ENCODE assay signal across 8 mouse cellular contexts in genomic region chr5:114596604-114597003, GRCm38 (mm10). TPM values are rescaled to one million over a fixed set of nuclear protein-coding genes. Genes with fewer than 3 reads are reported as not detected.
A peak's percentile ranks its signal among the peaks of the same experiment; 100 is the strongest.
DNase-seq lines count a peak whose midpoint lies in the region; ATAC-seq lines count a peak whose summit lies in the region.

No protein-coding gene starts in this region.

- H3K9me3 ChIP-seq in hindbrain, embryonic 16.5 days (ENCODE audit: control insufficient read depth, low read length), result no peaks in the 10 kb centered on the region

- 0 out of 2 replicates have a peak overlapping the region, but pooled peaks have one; percentile 4 for H3K9ac ChIP-seq in hindbrain, embryonic 16.5 days (ENCODE audit: low read depth, low read length)

- no peak for ATAC-seq in hindbrain, embryonic 16.5 days

- 17% methylated on average over 10 of the region's 10 CpGs for WGBS in hindbrain, embryonic 16.5 days
- WGBS in macrophage (ENCODE audit: missing documents), result 22% methylated on average over 10 of the region's 10 CpGs

- no peak overlapping the region for H3K4me2 ChIP-seq in hindbrain, embryonic 16.5 days (ENCODE audit: low read length)

- H3K4me1 ChIP-seq in brown adipose tissue, adult 24 weeks (ENCODE audit: control insufficient read depth, insufficient read depth, insufficient read length, low read length), result peaks cover 36% of the 10 kb centered on the region
- peaks cover 40% of the 10 kb centered on the region for H3K4me1 ChIP-seq in hindbrain, embryonic 16.5 days (ENCODE audit: control insufficient read depth, insufficient read depth, low read depth, low read length)

- H3K36me3 ChIP-seq in hindbrain, embryonic 16.5 days (ENCODE audit: control insufficient read depth, insufficient read depth, low read length), result peaks cover 9% of the 10 kb centered on the region; the same call in 1 of the 2 replicates
- no peaks in the 10 kb centered on the region for H3K36me3 ChIP-seq in macrophage (ENCODE audit: inconsistent target)

- peak overlapping the region; percentile 32 for H3K27ac ChIP-seq in brown adipose tissue, adult 24 weeks (replicated peaks; ENCODE audit: low read depth, low read length)
- no peak overlapping the region; the same call in 1 of the 2 replicates for H3K27ac ChIP-seq in hindbrain, embryonic 16.5 days (ENCODE audit: low read depth, low read length)
- H3K27ac ChIP-seq in macrophage, result peak overlapping the region; percentile 93

- no peaks in the 10 kb centered on the region for H3K27me3 ChIP-seq in hindbrain, embryonic 16.5 days (replicated peaks; ENCODE audit: control insufficient read depth, insufficient read depth, low read length)

- no peak overlapping the region for H3K4me3 ChIP-seq in brown adipose tissue, adult 24 weeks (ENCODE audit: insufficient read depth, low read depth, low read length)
- no peak overlapping the region for H3K4me3 ChIP-seq in hindbrain, embryonic 16.5 days (ENCODE audit: low read length)
- no peak overlapping the region for H3K4me3 ChIP-seq in macrophage (ENCODE audit: inconsistent target)

- H3K79me2 ChIP-seq in macrophage (ENCODE audit: inconsistent target), result no peaks in the 10 kb centered on the region

- peak; percentile 78 for DNase-seq in embryo, embryonic 10 days (ENCODE audit: low spot score)
- DNase-seq in embryo, embryonic 9.5 days (ENCODE audit: extremely low spot score), result no peak
- DNase-seq in thymus, postnatal 36 days, result peak; percentile 69 to 81
- no peak for DNase-seq in left cerebral cortex, postnatal 25 days (ENCODE audit: low spot score in 2 of 2)
- DNase-seq in layer of hippocampus, adult 8-10 months (ENCODE audit: low spot score in 2 of 2), result no peak

- intact Hi-C loops in left cerebral cortex, postnatal 25 days (cut with DNase I), result no loop called here

RNA-seq across cellular contexts. Expression of gene Fam222a, which starts 28.8 kb away (rescaled TPM):
- 1.8 and 2.7 TPM in 2 replicates for polyA plus RNA-seq in brown adipose tissue, adult 24 weeks (2012; ENCODE audit: insufficient read depth, insufficient read length, missing spikeins)
- 4.7 and 4.9 TPM in 2 replicates for polyA plus RNA-seq in hindbrain, embryonic 16.5 days (2015; fragmentation: Nextera tagmentation; extraction: Ambion mirVana)
- 1 to 10 TPM in 7 of 26 experiments, under 1 TPM in 6, not detected in 13; 0.26 to 3.3 (median 1.0) TPM for total RNA-seq in macrophage (2018; cell fraction: chromatin; rRNA removed)
- total RNA-seq in macrophage (2018; cell fraction: cytosol; rRNA removed), result 1 to 10 TPM in 11 of 26 experiments, under 1 TPM in 14, not detected in 1; 0.04 to 2.1 (median 0.89) TPM
- total RNA-seq in macrophage (2018; cell fraction: nucleus; rRNA removed), result 1 to 10 TPM in 7 of 26 experiments, under 1 TPM in 15, not detected in 4; 0.16 to 4.6 (median 0.68) TPM
- polyA plus RNA-seq in macrophage (2018), result 0.33 to 1.2 TPM (median 0.96 TPM) in 3 replicates
- total RNA-seq in left cerebral cortex, postnatal 25 days (2021), result 10 to 100 TPM in 1 of 2 experiments, 1 to 10 TPM in 1; 6.8 to 12.8 TPM
- 1 to 10 TPM; 4.9 to 7.2 (median 6.7) TPM for total RNA-seq in layer of hippocampus, adult 8-10 months (2022)

Comparison
In these comparisons a context has a peak if more than half of its experiments do, and no peak if none do; other contexts are left out.
1. DNase-seq: peak in embryo, embryonic 10 days (single experiment) and thymus, postnatal 36 days (2 of 2); none in embryo, embryonic 9.5 days (single experiment), left cerebral cortex, postnatal 25 days (0 of 2) and layer of hippocampus, adult 8-10 months (0 of 2).